Mouse (Mus musculus) liver, embryonic 14.5 days (tissue): ENCODE measurements at regions not wholly inside any gene's neighbourhood (a gene's known extent, or its start where the extent isn't known, plus 50 kb on each side); places are given as distances from the start of the nearest gene placed in this dataset.
A peak's percentile ranks its signal among the peaks of the same experiment; 100 is the strongest.

Experiments used
- ATAC-seq: fragments of 200-750 bp; cut with Nextera tagmentation; 2 replicates; pipeline ENCODE4 v1.8.0; 2017; ENCODE audit warnings: moderate number of reproducible peaks, mild to moderate bottlenecking, moderate library complexity; ENCODE audit not compliant: insufficient read depth
- DNase-seq, 3 experiments: peaks; one replicate each; pipeline ENCODE4 v3.0.0-alpha.2; 2012 to 2013; ENCODE audit warnings: low read depth in 3 of 3, low spot score in 3 of 3
- H3K27ac ChIP-seq: fragments of 300-500 bp; sonication (generic); 2 replicates; pipeline ENCODE4 v1.5.1; 2014; ENCODE audit warnings: moderate library complexity, mild to moderate bottlenecking, control low read depth, inconsistent platforms
- H3K27me3 ChIP-seq: fragments of 300-500 bp; sonication (generic); 2 replicates; pipeline ENCODE4 v1.6.1; 2014; ENCODE audit warnings: mild to moderate bottlenecking, low read length, moderate library complexity; ENCODE audit not compliant: control insufficient read depth, insufficient read depth
- H3K36me3 ChIP-seq: fragments of 300-500 bp; sonication (generic); replicated peaks from 2 replicates; pipeline ENCODE4 v1.6.1; 2014; ENCODE audit warnings: low read depth; ENCODE audit not compliant: control insufficient read depth, insufficient read depth
- H3K4me1 ChIP-seq, 2 experiments: fragments of 200-500 bp in 1 of 2; fragments of 300-500 bp in 1 of 2; sonication (generic) in 1 of 2; replicated peaks; 2 replicates each; pipeline ENCODE4 v1.6.1; 2012 to 2014; ENCODE audit warnings: antibody characterized with exemption in 1 of 2, inconsistent platforms in 1 of 2, low read length in 1 of 2; ENCODE audit not compliant: control insufficient read depth in 2 of 2, insufficient read depth in 2 of 2
- H3K4me2 ChIP-seq: fragments of 300-500 bp; sonication (generic); 2 replicates; pipeline ENCODE4 v1.6.1; 2014; ENCODE audit warnings: low read depth, mild to moderate bottlenecking, control low read depth, moderate library complexity
- H3K4me3 ChIP-seq, 2 experiments: fragments of 200-500 bp in 1 of 2; fragments of 300-500 bp in 1 of 2; sonication (generic) in 1 of 2; 2 replicates each; pipeline ENCODE4 v1.5.1; 2012 to 2014; ENCODE audit warnings: low read depth in 2 of 2, low read length in 2 of 2, mild to moderate bottlenecking in 2 of 2, control low read depth in 1 of 2, inconsistent platforms in 1 of 2, moderate library complexity in 1 of 2; ENCODE audit not compliant: insufficient read depth in 1 of 2
- H3K9ac ChIP-seq: fragments of 300-500 bp; sonication (generic); replicated peaks from 2 replicates; pipeline ENCODE4 v1.6.1; 2014; ENCODE audit warnings: mild to moderate bottlenecking, control low read depth, moderate library complexity
- H3K9me3 ChIP-seq: fragments of 300-500 bp; sonication (generic); 2 replicates; pipeline ENCODE4 v1.6.1; 2016; ENCODE audit warnings: low read length, mixed read lengths; ENCODE audit not compliant: control insufficient read depth
- CTCF ChIP-seq: IDR thresholded peaks from 2 replicates; pipeline ENCODE4 v1.5.1; 2016; ENCODE audit warnings: antibody characterized with exemption, low read depth, control low read depth
- EP300 ChIP-seq: IDR thresholded peaks from 2 replicates; pipeline ENCODE4 v1.6.1; 2016; ENCODE audit warnings: antibody characterized with exemption, low read depth
- WGBS: fragments of 180-500 bp; shearing (Covaris S2); extraction: QIAGEN DNeasy Blood & Tissue Kit; methylation state at CpG from one replicate; pipeline ENCODE4 v1.1.7; 2014; ENCODE audit not compliant: insufficient replicate concordance; 5-methylcytosine and 5-hydroxymethylcytosine counted together

DNA sequence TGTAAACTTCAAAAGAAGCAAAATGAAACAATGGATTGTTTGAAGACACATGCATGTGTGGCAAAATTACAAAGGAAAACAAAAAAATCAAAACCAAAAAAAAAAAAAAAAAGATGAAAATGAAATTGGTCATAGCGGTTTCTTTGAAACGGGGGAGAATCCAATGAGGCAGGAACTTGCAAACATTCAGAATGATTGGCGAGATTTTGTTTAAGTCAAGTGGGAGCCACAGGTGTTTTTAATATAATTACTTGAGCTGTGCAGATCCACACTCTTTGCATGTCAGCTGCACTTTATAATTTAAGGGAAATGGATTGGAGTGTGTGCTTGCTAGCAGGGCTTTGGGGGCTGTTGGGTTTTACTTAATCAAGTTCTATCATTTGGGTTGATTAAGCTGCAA, 67.7 kb upstream of the Tnp1 start:
- ATAC-seq: no peak
- 70% methylated on average over 3 of the region's 3 CpGs for WGBS
- H3K4me3 ChIP-seq: no peak overlapping the region

DNA sequence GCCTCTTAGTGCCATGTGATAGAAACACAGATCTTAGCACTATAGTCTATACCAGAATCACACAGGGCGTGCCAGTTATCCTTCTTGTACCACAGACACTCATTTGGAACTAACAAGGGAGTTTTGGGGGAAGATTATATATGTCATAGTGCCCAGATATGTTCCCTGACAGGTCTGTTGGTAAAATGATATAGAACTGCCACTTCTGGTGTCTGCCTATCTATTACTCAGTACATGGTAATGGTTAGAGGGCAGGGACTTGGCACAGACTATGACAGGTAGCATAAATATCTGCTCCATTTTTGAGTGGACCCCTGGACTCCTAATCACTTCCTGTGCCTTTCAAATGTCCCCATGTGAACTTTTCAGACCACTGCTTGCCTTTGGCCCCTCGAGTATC, 63.8 kb upstream of the Tnp1 start:
- Histone ChIP-seq H3K4me2 (no peak overlapping the region), H3K9ac (no peak overlapping the region), H3K27ac (no peak overlapping the region), H3K36me3 (no peaks in the 10 kb centered on the region), H3K4me1 (peaks cover 4 to 6% of the 10 kb centered on the region in 2 experiments; a peak in 3 of 4 replicates), H3K9me3 (no peaks in the 10 kb centered on the region), H3K27me3 (no peaks in the 10 kb centered on the region; the same call in 1 of the 2 replicates), H3K4me3 (no peak overlapping the region)
- TF ChIP-seq CTCF (no peak), EP300 (peak; percentile 14; the same call in 1 of the 2 replicates)
- DNase-seq: no peak
- WGBS: 58% methylated on average over 2 of the region's 2 CpGs
- 0 out of 2 replicates have a peak, but pooled peaks have one; percentile 35 for ATAC-seq

More for the DNA sequence above, 67.7 kb upstream of the Tnp1 start:
- Histone ChIP-seq H3K27me3 (no peaks in the 10 kb centered on the region; the same call in 1 of the 2 replicates), H3K4me1 (peaks cover 0 to 5% of the 10 kb centered on the region in 2 experiments; a peak in 2 of 4 replicates), H3K4me2 (no peak overlapping the region), H3K27ac (no peak overlapping the region), H3K36me3 (no peaks in the 10 kb centered on the region), H3K9ac (no peak overlapping the region), H3K9me3 (no peaks in the 10 kb centered on the region)
- DNase-seq: no peak
- TF ChIP-seq CTCF (no peak), EP300 (no peak)

DNA sequence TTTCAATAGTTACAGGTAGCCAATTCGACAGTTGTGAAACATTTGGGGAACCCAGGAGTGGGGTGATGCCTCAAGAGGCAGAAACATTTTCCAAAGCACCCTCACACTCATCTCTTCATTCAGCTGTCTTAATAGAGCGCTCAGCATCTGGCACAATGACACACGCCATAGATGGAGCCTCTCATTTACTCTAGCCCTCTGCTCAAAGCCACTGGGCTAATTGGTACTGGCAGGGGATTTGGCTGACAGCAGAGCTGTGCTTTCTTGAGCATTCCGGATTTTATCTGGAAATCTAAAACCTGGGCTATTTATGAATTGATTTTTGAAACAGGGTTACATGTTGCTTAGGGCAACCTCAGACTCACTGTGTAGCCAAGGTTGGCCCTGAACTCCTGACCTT, 61.4 kb upstream of the Tnp1 start:
- Histone ChIP-seq H3K9me3 (no peaks in the 10 kb centered on the region), H3K27ac (no peak overlapping the region), H3K4me2 (no peak overlapping the region), H3K36me3 (no peaks in the 10 kb centered on the region), H3K4me3 (no peak overlapping the region), H3K4me1 (peaks cover 22 to 24% of the 10 kb centered on the region in 2 experiments), H3K27me3 (no peaks in the 10 kb centered on the region; the same call in 1 of the 2 replicates), H3K9ac (no peak overlapping the region)
- TF ChIP-seq CTCF (no peak), EP300 (no peak)
- WGBS: 67% methylated on average over 4 of the region's 4 CpGs
- ATAC-seq: no peak
- no peak for DNase-seq

DNA sequence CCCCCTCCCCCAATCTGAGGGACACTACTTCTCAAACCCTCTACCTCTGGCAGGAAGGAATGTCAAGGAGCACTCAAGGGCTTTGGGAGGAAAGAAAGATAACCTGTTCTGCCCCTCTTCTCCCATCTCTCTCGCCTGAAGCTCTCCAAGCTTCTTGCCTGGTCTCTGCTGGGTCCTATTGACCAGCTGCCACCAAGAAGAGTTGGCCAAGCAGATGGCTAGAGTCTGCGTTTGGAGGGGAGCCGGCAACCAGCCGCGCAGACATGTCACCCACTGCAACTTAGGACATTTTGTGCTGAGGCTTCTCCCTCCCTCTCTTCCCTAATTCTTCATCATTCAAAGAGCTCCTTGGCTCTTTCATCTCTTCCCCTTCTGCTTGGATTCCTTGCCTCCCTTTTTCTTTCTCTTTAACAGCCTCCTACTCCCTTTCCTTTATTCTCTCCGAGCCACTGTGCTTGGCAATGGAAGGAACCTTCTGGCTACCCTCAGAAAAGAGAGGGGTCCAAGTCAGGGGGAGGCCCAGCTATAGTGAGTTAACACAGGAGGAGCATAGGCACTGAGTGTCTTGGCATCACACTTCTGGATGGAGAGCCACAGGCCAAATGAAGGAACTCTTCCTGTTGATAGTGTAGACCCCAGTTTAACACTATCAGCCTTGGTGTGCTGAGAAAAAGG, 60.1 kb upstream of the Tnp1 start:
- Histone ChIP-seq H3K36me3 (no peaks in the 10 kb centered on the region), H3K27me3 (no peaks in the 10 kb centered on the region; the same call in 1 of the 2 replicates), H3K4me1 (peaks cover 35 to 37% of the 10 kb centered on the region in 2 experiments), H3K4me2 (no peak overlapping the region), H3K9me3 (no peaks in the 10 kb centered on the region), H3K9ac (no peak overlapping the region), H3K4me3 (no peak overlapping the region), H3K27ac (no peak overlapping the region)
- no peak for TF ChIP-seq CTCF
- TF ChIP-seq EP300: no peak
- ATAC-seq: no peak
- no peak for DNase-seq
- 66% methylated on average over 6 of the region's 6 CpGs for WGBS

DNA sequence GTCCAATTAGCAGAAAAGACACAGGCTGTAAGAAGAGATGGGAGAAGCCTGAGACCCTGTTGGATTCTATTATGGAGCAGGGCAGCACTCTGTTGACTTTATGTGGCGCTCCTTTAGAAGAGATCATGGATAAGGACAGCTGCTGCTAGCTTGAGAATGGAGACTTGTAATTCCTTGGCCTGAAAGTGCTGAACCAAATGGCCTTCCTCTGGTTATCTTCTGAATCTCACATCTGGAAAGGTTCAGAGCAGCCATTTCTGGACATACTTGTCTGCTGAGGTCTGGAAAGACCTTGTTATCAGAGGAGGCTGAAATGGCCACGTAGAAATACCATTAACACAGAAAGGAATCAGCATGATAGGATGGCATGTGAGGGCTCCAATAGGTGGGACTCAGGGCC, 59.5 kb upstream of the Tnp1 start:
- Histone ChIP-seq H3K27me3 (no peaks in the 10 kb centered on the region; the same call in 1 of the 2 replicates), H3K9ac (no peak overlapping the region), H3K36me3 (no peaks in the 10 kb centered on the region), H3K4me2 (no peak overlapping the region), H3K27ac (no peak overlapping the region), H3K4me3 (no peak overlapping the region), H3K4me1 (peaks cover 40 to 44% of the 10 kb centered on the region in 2 experiments), H3K9me3 (no peaks in the 10 kb centered on the region)
- 65% methylated on average over 2 of the region's 2 CpGs for WGBS
- DNase-seq (no peak), ATAC-seq (no peak)
- TF ChIP-seq CTCF: no peak
- no peak for TF ChIP-seq EP300
